Mouse (Mus musculus) monocyte, adult 5-6 weeks (primary cell): ENCODE measurements around the gene Ttbk2. TPM values are rescaled to one million over a fixed set of nuclear protein-coding genes. Genes with fewer than 3 reads are reported as not detected.

Source experiments
- ATAC-seq: fragments of 153-309, 156-312 bp; replicated peaks from 2 replicates; pipeline ENCODE4 v1.8.0; 2017; ENCODE audit warnings: mild to moderate bottlenecking; ENCODE audit not compliant: low TSS enrichment, insufficient number of reproducible peaks, severe bottlenecking, poor library complexity, low FRiP score
- total RNA-seq: library from RNA; stranded (forward); fragments of 200-1000, 200-491, 200-594 nt; gene quantifications from 3 replicates; pipeline ENCODE4 v1.2.3, GENCODE M21; 2017

The Ttbk2 gene
- total RNA-seq = 2.9 to 5.5 TPM (median 3.6 TPM) in 3 replicates

GRCm38 (mm10) chr2:120850424-120851082 lies at the start of gene Ttbk2:
Ttbk2 (minus strand) TSS chr2:120850604.
- ATAC-seq = peak; percentile 100

- ATAC-seq = no peak
Observed at GRCm38 (mm10) chr2:120896361-120896760, 46.0 kb upstream of the Ttbk2 start.

DNA sequence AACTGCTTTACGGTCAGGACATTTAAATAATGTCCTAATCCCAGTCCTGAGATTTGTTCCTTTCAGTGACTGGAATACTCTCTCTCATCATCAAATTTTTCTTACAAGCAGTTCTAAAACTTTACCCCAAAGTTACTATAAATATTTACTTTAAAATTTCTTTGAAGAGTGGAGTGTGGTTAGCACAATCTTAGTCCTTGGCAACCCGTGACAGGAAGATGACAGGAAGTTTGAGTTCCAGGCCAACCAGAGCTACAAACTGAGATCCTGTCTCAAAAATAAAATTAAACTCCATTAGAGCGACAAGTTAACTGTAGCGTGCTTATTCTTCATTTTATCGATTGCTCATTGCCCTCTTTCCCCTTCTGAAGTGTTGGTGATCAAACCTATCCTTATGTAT lies 37.2 kb upstream of the Ttbk2 start:
- ATAC-seq = no peak

GRCm38 (mm10) chr2:120873192-120873591 lies 22.8 kb upstream of the Ttbk2 start:
- ATAC-seq = no peak

DNA sequence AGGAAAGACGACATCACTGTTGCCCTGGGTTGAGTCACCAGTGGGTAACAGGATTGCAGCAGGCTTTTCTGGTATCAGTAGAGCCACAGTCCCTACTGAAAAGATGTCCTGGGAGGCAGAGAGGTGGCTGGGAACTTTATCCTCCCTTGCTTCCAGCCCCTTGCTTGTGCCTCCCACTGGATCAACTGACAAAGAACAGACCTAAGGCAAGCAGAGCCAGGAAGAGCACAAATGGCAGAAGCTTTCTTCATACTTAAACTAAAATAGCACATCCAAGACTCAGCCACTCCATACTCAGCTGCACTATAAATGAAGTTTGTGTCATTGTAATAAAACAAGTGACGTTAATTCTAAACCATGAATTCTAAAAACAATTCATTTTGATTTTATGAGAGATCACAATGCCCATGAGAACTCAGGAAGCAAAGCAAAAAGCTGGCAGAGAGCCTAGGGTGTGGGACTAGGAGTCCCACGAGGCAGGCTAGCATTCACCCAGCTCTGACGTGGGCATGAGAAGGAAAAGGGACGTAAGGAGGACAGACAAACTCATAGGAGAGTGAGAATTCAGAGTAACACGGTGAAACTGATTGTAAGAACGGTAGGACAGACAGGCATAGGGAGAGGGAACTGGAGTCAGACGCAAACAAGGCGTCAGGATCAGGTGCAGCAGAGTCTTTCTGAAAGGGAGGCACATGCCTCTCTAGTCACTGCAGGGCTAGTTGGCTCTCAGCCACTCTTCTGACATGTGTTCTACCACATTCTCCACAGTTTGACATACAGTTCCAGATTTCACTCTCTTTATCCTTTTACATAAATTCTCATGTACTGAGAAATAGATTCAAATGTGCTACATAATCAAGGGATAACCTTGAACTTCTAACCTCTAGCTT lies 21.3 kb upstream of the Ttbk2 start:
- no peak for ATAC-seq

- ATAC-seq = no peak
Observed at GRCm38 (mm10) chr2:120867336-120867735, 16.9 kb upstream of the Ttbk2 start.

GRCm38 (mm10) chr2:120866561-120866960 lies 16.2 kb upstream of the Ttbk2 start:
- ATAC-seq = no peak

DNA sequence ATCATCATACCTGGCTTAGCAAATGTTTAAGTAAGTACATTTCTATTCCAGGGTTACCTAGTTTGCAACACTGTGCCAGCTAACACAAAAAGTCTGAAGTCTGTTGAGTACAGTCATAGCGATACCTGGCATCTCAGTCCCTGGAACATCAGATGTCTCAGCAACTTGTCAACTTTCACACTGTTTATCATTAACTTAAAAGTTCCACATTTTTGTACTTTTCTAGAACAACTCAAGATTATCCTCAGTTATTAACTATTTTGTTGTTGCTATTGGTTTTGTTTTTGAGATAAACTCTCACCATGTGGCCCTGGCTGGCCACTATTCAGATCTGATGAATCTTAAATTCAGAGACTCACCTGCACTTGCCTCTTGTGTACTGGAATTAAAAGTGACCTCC lies 13.0 kb upstream of the Ttbk2 start:
- no peak for ATAC-seq

- ATAC-seq = no peak
Observed at GRCm38 (mm10) chr2:120860699-120861098, 10.3 kb upstream of the Ttbk2 start.

- ATAC-seq = no peak
Observed at GRCm38 (mm10) chr2:120858131-120858530, 7.7 kb upstream of the Ttbk2 start.

DNA sequence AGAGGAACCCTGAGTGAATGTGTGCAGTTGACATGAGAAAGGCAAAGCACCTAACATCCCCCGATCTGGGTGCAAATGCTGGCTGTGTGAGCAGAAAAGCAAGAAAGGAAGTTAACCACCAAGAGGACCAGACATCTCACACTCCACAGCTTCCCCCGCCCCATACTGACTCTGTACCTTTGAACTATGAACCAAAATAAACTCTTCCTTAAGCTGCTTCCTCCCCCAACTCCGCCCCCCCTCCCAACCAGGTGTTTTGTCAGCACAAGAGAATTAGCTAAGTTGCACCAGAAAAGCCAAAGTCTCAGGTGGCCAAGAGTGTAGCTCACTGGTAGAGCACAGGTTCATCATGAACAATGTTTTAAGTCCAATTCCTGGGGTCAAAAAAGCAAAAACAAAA lies 2.7 kb upstream of the Ttbk2 start:
- no peak for ATAC-seq

DNA sequence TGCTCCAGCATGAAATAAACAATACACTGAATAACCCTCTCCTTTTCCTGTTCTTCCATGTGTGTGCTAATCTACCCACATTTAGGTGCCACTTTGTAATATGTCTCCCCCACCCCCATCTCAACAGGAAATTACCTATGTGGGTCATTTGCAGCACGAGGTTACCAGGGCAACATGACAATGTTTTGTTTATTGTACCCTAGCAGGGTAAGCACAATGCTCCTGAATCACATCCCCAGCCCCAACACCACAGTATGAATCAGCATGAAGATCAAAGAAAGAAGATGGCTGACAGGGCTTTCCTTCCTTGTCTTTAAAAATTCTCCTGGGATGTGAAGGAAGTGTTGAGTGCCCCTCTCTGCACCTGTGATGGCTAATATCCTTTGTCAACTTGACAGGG lies 2.2 kb upstream of the Ttbk2 start:
- ATAC-seq = no peak

- ATAC-seq = 0 out of 2 replicates have a peak, but pooled peaks have one; percentile 19
Observed at GRCm38 (mm10) chr2:120849449-120850423, 668 bp downstream of the Ttbk2 start, which contains the start of gene Cdan1. Cdan1 (minus strand) TSS chr2:120850128.

- no peak for ATAC-seq
Observed at GRCm38 (mm10) chr2:120845280-120845679, 5.1 kb downstream of the Ttbk2 start.

DNA sequence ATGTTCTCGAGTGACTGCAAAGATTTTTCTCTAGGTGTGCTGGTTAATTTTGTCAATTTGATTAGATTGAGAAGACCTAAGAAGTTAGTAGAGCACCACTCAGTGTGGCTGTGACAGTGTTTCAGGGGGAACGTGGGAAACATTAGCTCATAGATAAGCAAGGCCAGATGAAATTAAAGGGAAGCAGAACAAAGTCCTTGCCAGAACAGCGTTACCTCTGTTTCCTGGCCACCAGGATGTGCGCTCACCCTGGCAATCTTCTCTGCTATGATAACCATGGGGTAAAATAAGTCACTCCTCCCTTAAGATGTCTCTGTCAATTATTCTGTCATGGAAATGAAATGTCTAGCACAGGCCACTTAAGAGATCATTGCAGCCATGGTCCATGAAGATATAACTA lies 6.4 kb downstream of the Ttbk2 start:
- ATAC-seq = no peak

- ATAC-seq = no peak
Observed at GRCm38 (mm10) chr2:120841211-120841610, 9.2 kb downstream of the Ttbk2 start.

GRCm38 (mm10) chr2:120835167-120835566 lies 15.2 kb downstream of the Ttbk2 start:
- ATAC-seq = 0 out of 2 replicates have a peak, but pooled peaks have one; percentile 27

DNA sequence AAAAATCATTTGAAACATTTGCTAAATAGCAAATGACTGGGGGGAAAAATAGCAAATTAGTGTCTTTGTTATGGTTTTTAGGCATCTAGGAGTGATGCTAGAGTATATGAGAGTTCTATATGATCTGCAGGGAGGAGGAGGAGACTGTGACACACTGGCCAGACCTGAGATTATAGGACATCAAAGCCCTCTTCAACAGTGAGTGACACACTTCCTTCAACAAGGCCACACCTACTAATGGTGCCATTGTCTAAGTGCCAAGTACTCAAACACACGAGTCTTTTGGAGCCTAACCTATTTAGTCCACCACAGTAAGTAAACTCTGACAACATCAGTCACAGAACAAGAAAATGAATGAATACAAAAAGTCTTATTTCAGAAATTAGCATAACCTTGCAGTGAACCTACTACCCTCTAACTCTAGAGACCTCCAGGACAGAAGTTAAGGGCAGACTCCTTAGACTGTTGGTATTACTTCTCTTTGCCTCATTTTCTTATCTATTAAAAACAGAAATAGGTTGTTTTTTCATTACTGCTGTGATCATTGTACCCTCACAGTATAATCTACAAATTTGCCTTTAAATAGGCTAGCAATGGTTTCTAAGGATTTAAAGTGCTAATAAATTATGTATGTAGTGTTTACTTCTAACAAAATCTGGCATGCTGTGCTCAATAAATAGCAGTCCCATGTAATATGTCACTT lies 23.3 kb downstream of the Ttbk2 start:
- ATAC-seq = no peak
